Mouse (Mus musculus) forebrain, embryonic 10.5 days (tissue): ENCODE measurements at regions not wholly inside any gene's neighbourhood (a gene's known extent, or its start where the extent isn't known, plus 50 kb on each side); places are given as distances from the start of the nearest gene placed in this dataset.

Source experiments
- DNase-seq: peaks from one replicate; pipeline ENCODE4 v3.0.0-alpha.2; 2017; ENCODE audit warnings: low spot score; ENCODE audit errors: extremely low spot score
- H3K27ac ChIP-seq: fragments of 300-500 bp; sonication (generic); 2 replicates; pipeline ENCODE4 v1.5.1; 2016; ENCODE audit warnings: mild to moderate bottlenecking
- H3K27me3 ChIP-seq: fragments of 300-500 bp; sonication (generic); 2 replicates; pipeline ENCODE4 v1.6.1; 2016; ENCODE audit warnings: mild to moderate bottlenecking; ENCODE audit not compliant: poor library complexity, severe bottlenecking
- H3K36me3 ChIP-seq: fragments of 300-500 bp; sonication (generic); replicated peaks from 2 replicates; pipeline ENCODE4 v1.6.1; 2016; ENCODE audit warnings: mild to moderate bottlenecking, moderate library complexity
- H3K4me1 ChIP-seq: fragments of 300-500 bp; sonication (generic); 2 replicates; pipeline ENCODE4 v1.6.1; 2016
- H3K4me3 ChIP-seq: fragments of 300-500 bp; sonication (generic); 2 replicates; pipeline ENCODE4 v1.5.1; 2016; ENCODE audit warnings: mild to moderate bottlenecking, moderate library complexity
- H3K9me3 ChIP-seq: fragments of 300-500 bp; sonication (generic); 2 replicates; pipeline ENCODE4 v1.6.1; 2016; ENCODE audit warnings: mild to moderate bottlenecking, moderate library complexity
- WGBS: fragments of 180-500 bp; shearing (Covaris S2); methylation state at CpG from one replicate; pipeline ENCODE4 v1.1.7; 2016; 5-methylcytosine and 5-hydroxymethylcytosine counted together

DNA sequence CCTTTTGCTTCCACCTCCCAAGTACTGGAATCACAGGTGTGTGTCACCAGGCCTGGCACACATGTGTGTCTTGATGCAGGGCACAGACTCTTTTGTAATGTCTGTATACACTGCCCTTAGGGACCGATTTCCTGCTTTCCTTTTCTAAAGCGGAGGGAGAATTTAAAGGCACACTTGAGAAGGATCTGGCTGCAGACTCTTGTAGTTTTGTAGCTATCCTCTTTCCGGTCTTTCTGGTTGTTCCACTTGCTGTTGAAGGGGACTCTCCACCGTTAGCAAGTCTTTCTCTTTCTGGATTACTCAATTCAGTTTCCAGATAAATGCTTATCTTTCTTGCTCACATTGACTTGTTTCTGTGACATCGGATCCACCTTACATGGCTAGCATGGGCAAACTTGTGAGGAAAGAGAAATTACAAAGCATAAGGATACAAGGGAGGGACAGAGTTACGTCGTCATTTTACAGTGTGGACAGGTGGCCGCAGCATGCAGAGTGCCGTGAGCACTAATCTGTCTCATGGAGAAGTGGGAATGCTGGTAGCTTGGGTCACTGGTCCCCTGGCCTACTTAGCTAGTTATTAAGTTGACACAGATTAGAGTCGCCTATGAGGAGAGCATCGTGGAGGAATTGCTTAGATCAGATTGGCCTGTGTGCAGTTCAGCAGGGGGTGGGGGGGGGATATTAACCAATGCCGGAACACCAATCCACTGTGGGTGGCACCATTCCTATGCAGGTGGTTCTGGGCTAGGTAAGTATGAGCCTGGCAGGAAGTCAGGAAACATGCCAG lies 54.4 kb upstream of the Parp11 start:
- Histone ChIP-seq H3K4me1 (peaks cover 30% of the 10 kb centered on the region), H3K4me3 (no peak overlapping the region), H3K9me3 (no peaks in the 10 kb centered on the region), H3K27ac (peak overlapping the region; percentile 30; the same call in 1 of the 2 replicates), H3K36me3 (no peaks in the 10 kb centered on the region), H3K27me3 (no peaks in the 10 kb centered on the region)
- no peak for DNase-seq
- 91% methylated on average over 12 of the region's 12 CpGs for WGBS

DNA sequence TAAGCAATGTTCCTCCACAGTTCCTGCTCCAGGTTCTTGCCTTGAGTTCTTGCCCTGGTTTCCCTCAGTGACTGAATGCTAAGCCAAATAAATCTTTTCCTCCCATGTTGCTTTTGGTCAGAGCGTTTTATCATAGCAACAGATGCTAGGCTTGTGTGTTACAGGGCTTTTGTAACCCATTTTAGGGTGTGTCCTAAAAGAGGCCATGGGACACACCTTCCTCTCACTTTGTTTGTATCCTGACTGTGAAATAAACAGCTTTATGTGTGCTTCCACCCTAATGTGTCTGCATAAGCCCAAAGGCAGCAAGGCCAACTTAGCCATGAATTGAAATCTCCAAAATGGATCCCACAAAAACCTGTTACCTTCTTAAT lies 53.9 kb upstream of the Parp11 start:
- 100% methylated on average over 1 of the region's 1 CpGs for WGBS
- Histone ChIP-seq H3K27ac (peak overlapping the region; percentile 81; the same call in 1 of the 2 replicates), H3K36me3 (no peaks in the 10 kb centered on the region), H3K9me3 (no peaks in the 10 kb centered on the region), H3K4me1 (peaks cover 30% of the 10 kb centered on the region), H3K4me3 (no peak overlapping the region), H3K27me3 (no peaks in the 10 kb centered on the region)
- no peak for DNase-seq

DNA sequence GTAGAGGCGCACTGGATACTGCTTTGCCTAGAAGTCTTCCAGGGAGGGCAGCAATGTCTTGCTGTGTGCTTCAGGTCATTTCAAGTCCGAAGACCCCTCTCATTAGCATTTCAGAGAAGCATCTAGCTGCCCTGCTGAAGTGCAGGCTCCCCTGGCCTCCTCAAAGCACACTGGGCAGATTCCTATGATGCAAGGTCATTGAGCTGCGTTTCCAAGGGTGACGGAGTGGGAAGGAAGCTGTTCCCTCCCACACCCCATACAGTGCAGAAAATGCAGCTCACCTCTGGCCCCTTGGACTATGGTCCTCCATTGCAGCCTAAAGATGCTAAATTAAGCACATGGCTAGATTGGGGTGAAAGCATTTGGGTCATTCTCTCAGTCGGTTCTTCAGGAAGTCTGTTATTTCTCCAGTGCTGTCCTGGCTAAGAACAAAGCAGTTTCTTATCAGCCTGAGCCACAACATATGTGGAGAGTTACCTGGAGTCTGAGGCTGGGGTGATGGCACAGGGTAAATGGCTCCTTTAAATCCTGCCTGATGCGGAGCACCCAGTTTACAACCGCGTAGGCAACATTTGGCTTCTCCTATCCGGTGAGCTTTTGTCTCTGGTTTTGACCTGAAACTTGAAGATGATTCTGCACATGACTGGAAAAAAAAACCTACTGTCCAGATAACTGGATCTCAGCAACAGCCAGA lies 52.6 kb upstream of the Parp11 start:
- Histone ChIP-seq H3K4me1 (peaks cover 30% of the 10 kb centered on the region), H3K4me3 (peak overlapping the region; percentile 11; the same call in 1 of the 2 replicates), H3K36me3 (no peaks in the 10 kb centered on the region), H3K27ac (peak overlapping the region; percentile 81), H3K9me3 (no peaks in the 10 kb centered on the region), H3K27me3 (no peaks in the 10 kb centered on the region)
- WGBS, result 34% methylated on average over 9 of the region's 9 CpGs
- peak; percentile 55 for DNase-seq
